Mouse (Mus musculus) thymus, adult 2 months (tissue): ENCODE results near the gene Tbpl1. TPM values are rescaled to one million over a fixed set of nuclear protein-coding genes. Genes with fewer than 3 reads are reported as not detected.
A peak's percentile ranks its signal among the peaks of the same experiment; 100 is the strongest.

Source experiments
- DNase-seq: peaks from one replicate; pipeline ENCODE4 v3.0.0; 2021
- H3K27ac ChIP-seq: fragments of 200-500 bp; 2 replicates; pipeline ENCODE4 v1.5.1; 2012; ENCODE audit warnings: low read length, control low read depth; ENCODE audit not compliant: control insufficient read depth, insufficient read depth
- H3K27me3 ChIP-seq: fragments of 200-500 bp; 2 replicates; pipeline ENCODE4 v1.6.1; 2012; ENCODE audit warnings: mild to moderate bottlenecking, low read length, moderate library complexity, mixed read lengths; ENCODE audit not compliant: control insufficient read depth, insufficient read depth
- H3K36me3 ChIP-seq: fragments of 200-500 bp; 2 replicates; pipeline ENCODE4 v1.6.1; 2012; ENCODE audit warnings: mild to moderate bottlenecking, low read length, moderate library complexity; ENCODE audit not compliant: control insufficient read depth, insufficient read depth
- H3K4me1 ChIP-seq: fragments of 200-500 bp; replicated peaks from 2 replicates; pipeline ENCODE4 v1.6.1; 2012; ENCODE audit warnings: low read length; ENCODE audit not compliant: control insufficient read depth, insufficient read depth
- H3K4me3 ChIP-seq: fragments of 200-500 bp; 2 replicates; pipeline ENCODE4 v1.5.1; 2012; ENCODE audit warnings: mild to moderate bottlenecking, low read length, control low read depth, moderate library complexity; ENCODE audit not compliant: control insufficient read depth, insufficient read depth
- CTCF ChIP-seq: fragments of 200-500 bp; IDR thresholded peaks from 2 replicates; pipeline ENCODE4 v1.5.1; 2012; ENCODE audit warnings: mild to moderate bottlenecking, control low read depth, low read length, moderate library complexity, borderline replicate concordance; ENCODE audit not compliant: control insufficient read depth, poor library complexity, insufficient read depth; ENCODE audit errors: extremely low read depth
- POLR2A ChIP-seq: fragments of 200-500 bp; IDR thresholded peaks from 2 replicates; pipeline ENCODE4 v1.6.1; 2012; ENCODE audit warnings: mild to moderate bottlenecking, low read length, control low read depth, moderate library complexity; ENCODE audit not compliant: control insufficient read depth, poor library complexity, insufficient read depth; ENCODE audit errors: extremely low read depth
- WGBS: fragments of 180-500 bp; shearing (Covaris S2); methylation state at CpG from one replicate; pipeline ENCODE4 v1.1.7; 2018; 5-methylcytosine and 5-hydroxymethylcytosine counted together
- polyA plus RNA-seq: library from polyadenylated mRNA; depleted of rRNA; stranded (reverse); fragments of >200 nt; gene quantifications from 2 replicates; pipeline ENCODE4 v1.2.3, GENCODE M21; 2012; rRNA removed

Tbpl1 gene
- 53.6 and 67.3 TPM in 2 replicates for polyA plus RNA-seq

DNA sequence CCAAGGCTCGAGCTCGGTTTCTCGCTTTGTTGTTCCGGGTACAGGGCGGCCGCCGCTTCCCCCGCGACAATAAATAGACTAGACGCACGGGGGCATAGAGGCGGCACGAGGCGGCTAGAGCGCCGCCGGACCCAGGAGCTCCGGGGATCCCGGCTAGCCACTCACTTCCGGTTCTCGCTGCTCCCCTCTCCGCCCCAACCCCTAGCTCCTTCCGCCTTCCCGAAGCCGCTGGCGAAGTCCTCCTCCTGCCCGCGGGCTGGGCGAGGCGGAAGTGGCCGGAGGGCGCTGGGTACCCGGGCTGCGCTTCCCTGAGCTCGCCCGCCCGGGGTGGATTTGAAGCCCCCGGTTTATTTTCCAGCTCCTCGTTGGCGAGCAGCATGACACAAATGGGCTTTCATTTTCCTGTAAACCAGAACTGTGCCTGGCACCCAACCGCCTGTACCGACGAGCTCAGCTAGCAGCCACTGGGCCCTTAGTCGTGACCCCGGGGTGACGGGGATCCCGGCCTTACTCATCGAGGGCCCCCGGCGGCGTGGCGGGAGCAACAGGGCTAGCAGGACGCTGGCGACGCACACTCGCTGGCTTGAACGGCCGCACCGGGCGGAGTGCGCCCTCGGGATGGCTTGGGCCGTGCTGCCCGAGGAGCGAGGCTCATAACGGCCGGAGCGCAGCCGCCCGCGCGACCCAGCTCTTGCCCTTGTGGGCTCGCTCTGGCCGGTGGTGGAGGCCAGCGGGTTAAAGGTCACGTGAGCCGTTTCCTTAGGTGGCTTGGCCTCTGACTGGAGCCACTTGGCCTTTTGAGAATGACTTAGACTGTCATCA is at the start of gene Tbpl1:
Gene Tbpl1, minus strand, starts transcription at position 667 of the 822 bp plus-strand sequence.
- TF ChIP-seq CTCF, result no peak
- peak; percentile 97 for TF ChIP-seq POLR2A
- no peaks in the 10 kb centered on the region for H3K27me3 ChIP-seq
- DNase-seq, result peak; percentile 96
- H3K4me3 ChIP-seq, result peak within 1 kb of the TSS; percentile 83
- peaks cover 9% of the 10 kb centered on the region for H3K4me1 ChIP-seq
- under 1% methylated on average over 77 of the region's 77 CpGs for WGBS
- H3K27ac ChIP-seq, result peak within 1 kb of the TSS; percentile 31
- no peaks in the 10 kb centered on the region for H3K36me3 ChIP-seq

DNA sequence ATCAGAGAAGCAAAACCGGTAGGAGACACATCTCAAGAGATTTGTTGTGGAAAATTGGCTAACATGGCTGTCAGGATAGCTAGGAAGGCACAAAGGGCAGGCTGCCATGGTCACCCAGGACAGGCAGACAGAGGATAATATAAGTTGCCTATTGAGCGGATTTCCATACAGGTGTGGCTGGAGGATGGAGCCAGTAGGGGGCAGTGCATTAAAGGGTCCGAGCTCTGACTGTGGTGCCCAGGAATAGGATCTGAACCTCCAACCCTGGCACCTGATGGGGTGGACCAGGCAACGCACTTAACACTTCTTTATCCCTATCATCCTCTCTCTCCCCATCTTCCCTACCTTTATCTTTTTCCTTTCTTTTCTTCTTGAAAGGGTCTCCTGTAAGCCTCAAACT is 49.7 kb upstream of the Tbpl1 start:
- Histone ChIP-seq H3K4me3 (no peak overlapping the region), H3K36me3 (no peaks in the 10 kb centered on the region), H3K27me3 (no peaks in the 10 kb centered on the region), H3K27ac (no peak overlapping the region), H3K4me1 (no peaks in the 10 kb centered on the region)
- no peak for TF ChIP-seq POLR2A
- no peak for TF ChIP-seq CTCF
- WGBS, result 35% methylated on average over 4 of the region's 4 CpGs
- DNase-seq, result peak; percentile 17

DNA sequence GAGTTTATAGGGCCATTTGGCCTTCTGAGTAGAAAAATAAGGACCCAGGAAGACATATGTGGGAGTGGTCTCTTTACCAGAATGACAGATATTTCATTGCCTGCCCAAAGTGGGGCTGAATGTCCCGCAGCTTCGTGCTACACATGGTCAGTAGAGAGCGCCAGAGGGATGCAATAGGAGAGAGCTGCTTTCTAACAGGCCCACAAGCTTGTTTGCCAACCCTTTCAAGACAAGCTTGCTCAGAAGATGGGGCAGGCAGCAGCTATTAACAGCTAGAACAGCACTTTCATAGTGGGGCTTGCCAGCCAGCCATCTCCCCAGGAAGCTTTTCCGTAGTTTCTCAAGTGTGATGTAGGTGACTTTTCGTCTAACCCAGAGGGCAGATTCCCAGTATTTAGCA is 46.2 kb upstream of the Tbpl1 start:
- WGBS, result 21% methylated on average over 5 of the region's 5 CpGs
- Histone ChIP-seq H3K36me3 (no peaks in the 10 kb centered on the region), H3K27me3 (no peaks in the 10 kb centered on the region), H3K4me3 (no peak overlapping the region), H3K4me1 (no peaks in the 10 kb centered on the region), H3K27ac (no peak overlapping the region)
- TF ChIP-seq CTCF (no peak), POLR2A (no peak)
- no peak for DNase-seq

DNA sequence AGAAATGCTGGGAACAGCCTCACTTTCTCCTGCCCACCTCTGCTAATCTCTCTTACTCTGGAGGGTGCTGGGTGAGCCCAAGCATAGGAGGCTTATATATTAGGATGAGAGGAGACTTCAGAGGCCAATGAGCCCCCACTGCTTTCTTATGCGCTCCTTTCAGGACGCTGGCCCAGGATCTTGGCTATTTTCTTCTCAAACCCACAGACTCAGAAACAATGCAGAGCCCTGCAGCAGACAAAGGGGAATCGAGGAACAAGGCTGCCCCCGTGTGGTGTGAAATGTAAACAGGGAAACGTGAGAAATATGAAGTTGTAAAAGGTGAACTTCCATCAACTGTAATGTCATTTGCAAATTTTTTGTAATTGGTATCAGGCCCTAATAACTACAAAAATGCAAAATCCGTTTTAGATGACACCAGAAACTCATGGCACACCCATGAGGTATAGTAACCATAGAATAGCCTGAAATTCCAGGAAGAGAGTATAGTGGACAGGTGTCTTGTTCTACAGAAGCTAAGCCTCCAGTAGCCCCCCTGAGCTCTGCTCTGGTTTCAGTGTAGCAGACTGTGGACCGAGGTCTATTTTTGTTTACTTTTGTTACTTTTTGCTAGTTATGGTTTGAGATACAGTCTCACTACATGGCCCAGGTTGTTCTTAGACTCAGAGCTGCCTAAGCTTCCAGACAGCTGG is 44.4 kb upstream of the Tbpl1 start:
- TF ChIP-seq CTCF, result no peak
- TF ChIP-seq POLR2A, result no peak
- H3K27ac ChIP-seq, result no peak overlapping the region
- H3K4me3 ChIP-seq, result no peak overlapping the region
- no peak for DNase-seq
- H3K4me1 ChIP-seq, result no peaks in the 10 kb centered on the region
- H3K27me3 ChIP-seq, result no peaks in the 10 kb centered on the region
- 18% methylated on average over 7 of the region's 7 CpGs for WGBS
- no peaks in the 10 kb centered on the region for H3K36me3 ChIP-seq

DNA sequence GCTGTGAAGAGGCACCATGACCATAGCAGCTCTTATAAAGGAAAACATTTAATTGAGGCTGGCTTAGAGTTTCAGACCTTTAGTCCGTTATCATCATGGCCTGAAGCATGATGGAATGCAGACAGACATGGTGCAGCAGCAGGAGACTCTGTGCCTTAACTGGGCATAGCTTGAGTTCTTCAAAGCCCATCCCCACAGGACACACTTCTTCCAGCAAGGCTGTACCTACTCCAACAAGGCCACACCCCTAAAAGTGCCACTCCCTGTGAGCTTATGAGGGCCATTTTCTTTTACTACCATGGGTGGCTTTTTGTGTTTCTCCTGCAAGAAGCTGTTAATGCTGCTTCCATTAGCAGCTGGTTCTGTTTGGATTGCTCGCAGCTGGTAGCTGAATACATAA is 43.7 kb upstream of the Tbpl1 start:
- H3K4me3 ChIP-seq, result no peak overlapping the region
- no peaks in the 10 kb centered on the region for H3K27me3 ChIP-seq
- WGBS, result 95% methylated on average over 2 of the region's 2 CpGs
- H3K36me3 ChIP-seq, result no peaks in the 10 kb centered on the region
- DNase-seq, result no peak
- TF ChIP-seq CTCF, result no peak
- H3K27ac ChIP-seq, result no peak overlapping the region
- no peaks in the 10 kb centered on the region for H3K4me1 ChIP-seq

DNA sequence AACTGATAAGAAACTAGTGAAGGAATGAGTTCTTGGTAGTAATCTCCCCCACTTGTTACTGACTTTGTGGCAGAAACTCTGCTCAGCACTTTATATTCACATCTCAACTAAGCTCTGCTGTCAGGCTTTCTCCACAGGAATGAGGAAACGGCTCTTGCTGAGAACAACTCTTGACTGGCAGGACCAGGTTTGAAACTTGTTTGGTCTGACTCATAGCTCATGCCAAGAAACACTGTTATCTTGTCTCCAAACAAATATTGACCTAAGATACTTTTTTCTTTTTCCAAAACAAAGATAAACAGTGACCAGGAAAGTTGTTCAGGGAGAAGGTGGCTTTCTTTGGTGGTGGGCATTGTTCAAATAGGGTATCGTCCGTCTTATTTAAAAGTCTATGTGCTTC is 42.9 kb upstream of the Tbpl1 start:
- TF ChIP-seq CTCF, result no peak
- no peak for TF ChIP-seq POLR2A
- 83% methylated on average over 3 of the region's 3 CpGs for WGBS
- Histone ChIP-seq H3K4me3 (no peak overlapping the region), H3K27ac (no peak overlapping the region), H3K27me3 (no peaks in the 10 kb centered on the region), H3K4me1 (no peaks in the 10 kb centered on the region), H3K36me3 (no peaks in the 10 kb centered on the region)
- no peak for DNase-seq

DNA sequence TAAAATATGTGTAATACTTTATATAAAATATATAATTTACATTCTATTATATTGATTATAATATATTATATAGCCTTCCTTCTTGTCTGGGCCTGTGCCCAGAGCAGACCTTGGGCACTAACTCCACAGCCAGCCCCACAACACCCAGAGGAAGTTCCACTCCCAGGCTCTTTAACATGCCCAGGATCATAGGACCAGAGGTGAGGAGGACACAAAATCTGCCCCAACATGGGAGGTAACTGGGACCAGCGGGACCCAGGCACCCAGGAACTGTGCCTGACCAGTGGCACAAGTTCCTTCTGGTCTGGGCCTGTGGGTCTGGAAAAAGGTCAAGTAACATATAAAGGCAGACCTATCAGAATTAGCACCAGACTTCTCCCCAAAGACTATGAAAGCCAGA is 22.5 kb upstream of the Tbpl1 start:
- no peak for TF ChIP-seq CTCF
- TF ChIP-seq POLR2A, result no peak
- no peak for DNase-seq
- Histone ChIP-seq H3K36me3 (no peaks in the 10 kb centered on the region), H3K4me3 (no peak overlapping the region), H3K27ac (no peak overlapping the region), H3K4me1 (no peaks in the 10 kb centered on the region), H3K27me3 (no peaks in the 10 kb centered on the region)
- WGBS, result 100% methylated on average over 1 of the region's 1 CpGs
